Mouse (Mus musculus): ENCODE measurements at regions not wholly inside any gene's neighbourhood (a gene's known extent, or its start where the extent isn't known, plus 50 kb on each side); places are given as distances from the start of the nearest gene placed in this dataset.

DNA sequence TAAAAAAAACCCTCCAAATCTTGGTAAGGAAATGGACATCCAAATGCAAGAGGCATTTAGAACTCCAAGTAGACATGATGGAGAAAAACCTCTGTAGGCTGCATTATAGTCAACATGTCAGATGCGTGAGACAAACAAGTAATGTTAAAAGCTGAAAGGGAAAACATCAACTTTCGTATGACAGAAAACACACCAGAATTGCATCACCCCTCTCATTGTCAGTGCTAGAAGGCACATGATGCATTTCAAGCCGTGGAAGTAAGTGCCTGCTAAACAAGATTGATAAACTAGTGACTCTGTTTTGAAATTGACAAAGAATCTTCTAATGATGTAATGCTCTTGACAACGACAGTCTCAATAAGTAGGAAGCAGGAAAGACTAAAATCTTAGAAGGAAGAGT, 96.1 kb downstream of the Mbl2 start:
- no peaks in the 10 kb centered on the region; the same call in 1 of the 2 replicates for H3K4me1 ChIP-seq (ENCODE audit: control insufficient read depth, insufficient read depth, low read length)
- 49% methylated on average over 4 of the region's 4 CpGs for WGBS
- no peak overlapping the region for H3K27ac ChIP-seq (ENCODE audit: control insufficient read depth, insufficient read depth, low read depth, low read length, poor library complexity)
- TF ChIP-seq CTCF (IDR thresholded peaks at IDR 0.05; ENCODE audit: control insufficient read depth, insufficient read depth, low read length): no peak
- no peak for TF ChIP-seq POLR2A (IDR thresholded peaks at IDR 0.05; ENCODE audit: borderline replicate concordance, control insufficient read depth, low read depth, low read length)
- H3K4me3 ChIP-seq (replicated peaks; ENCODE audit: control insufficient read depth, low read depth, low read length): no peak overlapping the region

DNA sequence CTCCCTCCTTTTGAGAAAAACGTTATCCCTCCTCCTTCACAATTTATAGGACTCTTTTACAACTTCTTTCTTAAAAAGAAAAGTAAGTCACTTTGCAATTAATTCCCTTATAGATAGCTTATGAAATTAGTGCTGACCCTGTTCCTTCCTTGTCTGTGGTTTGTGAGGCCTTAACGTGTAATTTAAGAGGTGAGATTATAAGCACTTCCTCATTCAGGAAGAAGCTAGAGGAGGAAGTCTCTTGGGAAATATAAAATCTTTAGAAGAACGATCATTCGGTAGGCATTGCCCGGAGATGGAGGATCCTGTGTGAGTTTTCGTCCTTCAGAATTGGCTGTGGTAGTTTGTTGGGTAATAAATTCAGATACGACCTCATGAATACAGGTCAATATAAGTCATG, 98.0 kb downstream of the Mbl2 start:
- TF ChIP-seq CTCF (IDR thresholded peaks at IDR 0.05; ENCODE audit: control insufficient read depth, insufficient read depth, low read length): no peak
- Histone ChIP-seq H3K4me1 (ENCODE audit: control insufficient read depth, insufficient read depth, low read length) (no peaks in the 10 kb centered on the region; the same call in 1 of the 2 replicates), H3K27ac (ENCODE audit: control insufficient read depth, insufficient read depth, low read depth, low read length, poor library complexity) (no peak overlapping the region), H3K4me3 (replicated peaks; ENCODE audit: control insufficient read depth, low read depth, low read length) (no peak overlapping the region)
- WGBS: 18% methylated on average over 7 of the region's 7 CpGs

DNA sequence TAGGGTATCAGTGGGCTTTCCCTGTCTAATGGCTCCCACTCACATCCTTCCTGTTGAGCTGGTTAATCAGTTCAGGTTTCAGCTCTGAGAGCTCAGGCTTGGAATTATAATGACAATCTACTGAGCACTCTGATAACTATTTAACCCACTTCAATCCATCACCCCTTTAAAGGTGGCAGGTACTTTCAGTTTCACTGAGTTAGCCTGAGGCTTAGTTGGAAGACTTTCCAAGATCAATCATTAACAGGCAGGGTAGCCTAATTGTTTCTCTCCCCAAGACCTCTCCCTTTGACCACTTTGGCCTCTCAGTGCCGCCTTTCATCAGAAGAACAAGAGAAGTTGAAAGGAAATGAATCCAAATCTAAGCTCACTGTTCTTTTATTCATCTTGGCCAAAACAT, 99.1 kb downstream of the Mbl2 start:
- no peak for TF ChIP-seq CTCF (IDR thresholded peaks at IDR 0.05; ENCODE audit: control insufficient read depth, insufficient read depth, low read length)
- H3K27ac ChIP-seq (ENCODE audit: control insufficient read depth, insufficient read depth, low read depth, low read length, poor library complexity): no peak overlapping the region
- 72% methylated on average over 1 of the region's 1 CpGs for WGBS
- H3K4me3 ChIP-seq (replicated peaks; ENCODE audit: control insufficient read depth, low read depth, low read length): no peak overlapping the region
- H3K4me1 ChIP-seq (ENCODE audit: control insufficient read depth, insufficient read depth, low read length): no peaks in the 10 kb centered on the region; the same call in 1 of the 2 replicates

DNA sequence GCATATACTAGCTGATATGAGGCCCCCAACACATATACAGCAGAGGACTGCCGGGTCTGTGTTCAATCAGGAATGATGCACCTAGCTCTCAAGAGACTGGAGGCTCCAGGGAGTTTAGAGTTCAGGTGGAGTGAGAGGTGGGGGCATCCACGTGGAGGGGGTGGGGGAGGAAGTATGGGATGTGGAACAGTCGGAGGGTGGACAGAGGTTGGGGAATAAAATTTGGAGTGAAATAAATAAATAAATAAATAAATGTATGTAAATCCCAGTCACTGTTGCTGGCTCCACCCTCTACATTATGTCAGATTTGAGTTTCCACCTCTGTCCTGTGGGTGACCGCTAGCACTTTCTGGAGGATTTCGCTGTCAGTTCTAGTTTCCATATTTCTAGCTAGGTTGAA, 111.7 kb downstream of the Mbl2 start:
- WGBS: 75% methylated on average over 5 of the region's 5 CpGs
- Histone ChIP-seq H3K4me3 (replicated peaks; ENCODE audit: control insufficient read depth, low read depth, low read length) (no peak overlapping the region), H3K4me1 (ENCODE audit: control insufficient read depth, insufficient read depth, low read length) (no peaks in the 10 kb centered on the region), H3K27ac (ENCODE audit: control insufficient read depth, insufficient read depth, low read depth, low read length, poor library complexity) (no peak overlapping the region)
- TF ChIP-seq POLR2A (IDR thresholded peaks at IDR 0.05; ENCODE audit: borderline replicate concordance, control insufficient read depth, low read depth, low read length) (no peak), CTCF (IDR thresholded peaks at IDR 0.05; ENCODE audit: control insufficient read depth, insufficient read depth, low read length) (no peak)

DNA sequence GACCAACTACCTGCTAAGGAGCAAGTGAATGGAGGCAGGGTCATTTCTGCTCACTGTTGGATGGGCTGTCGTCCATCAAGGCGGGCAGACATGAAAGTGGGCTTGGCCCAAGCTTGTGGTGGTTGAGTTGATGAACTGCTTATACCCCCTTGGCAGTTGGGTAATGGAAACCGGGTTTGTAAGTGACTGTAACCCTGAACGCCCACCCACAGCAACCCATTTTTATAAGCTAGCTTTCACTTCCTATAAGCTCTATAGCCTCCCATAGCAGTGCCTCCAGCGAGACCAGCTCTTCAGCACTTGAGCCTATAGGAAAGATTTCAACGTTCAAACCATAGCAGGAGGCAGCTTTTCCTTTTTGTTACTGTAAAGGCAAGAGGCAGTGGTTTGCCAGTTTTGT, 116.2 kb downstream of the Mbl2 start:
- H3K4me1 ChIP-seq (ENCODE audit: control insufficient read depth, insufficient read depth, low read length): no peaks in the 10 kb centered on the region
- H3K27ac ChIP-seq (ENCODE audit: control insufficient read depth, insufficient read depth, low read depth, low read length, poor library complexity): no peak overlapping the region
- 58% methylated on average over 6 of the region's 6 CpGs for WGBS
- no peak for TF ChIP-seq CTCF (IDR thresholded peaks at IDR 0.05; ENCODE audit: control insufficient read depth, insufficient read depth, low read length)
- no peak for TF ChIP-seq POLR2A (IDR thresholded peaks at IDR 0.05; ENCODE audit: borderline replicate concordance, control insufficient read depth, low read depth, low read length)
- H3K4me3 ChIP-seq (replicated peaks; ENCODE audit: control insufficient read depth, low read depth, low read length): no peak overlapping the region

DNA sequence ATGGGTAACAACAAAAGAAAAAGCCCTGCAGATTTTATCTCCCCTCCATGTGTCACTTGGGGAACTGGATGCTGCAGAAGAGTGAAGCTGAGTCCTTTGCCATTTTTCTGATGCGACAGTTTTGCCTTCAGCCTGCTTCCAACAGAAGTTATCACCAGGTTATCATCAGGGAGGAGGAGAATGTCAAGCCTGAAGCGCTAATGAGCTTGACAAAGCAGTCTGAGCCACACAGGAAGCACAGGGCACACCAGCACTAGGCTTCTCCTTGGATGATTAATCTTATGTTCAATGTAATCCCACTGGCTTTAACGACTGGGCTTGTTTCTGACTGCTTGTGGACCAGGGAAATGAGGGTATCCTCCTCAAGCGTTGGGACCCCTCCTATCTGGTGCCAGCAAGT, 122.2 kb downstream of the Mbl2 start:
- H3K4me1 ChIP-seq (ENCODE audit: control insufficient read depth, insufficient read depth, low read length): no peaks in the 10 kb centered on the region
- no peak overlapping the region for H3K27ac ChIP-seq (ENCODE audit: control insufficient read depth, insufficient read depth, low read depth, low read length, poor library complexity)
- no peak overlapping the region for H3K4me3 ChIP-seq (replicated peaks; ENCODE audit: control insufficient read depth, low read depth, low read length)
- TF ChIP-seq CTCF (IDR thresholded peaks at IDR 0.05; ENCODE audit: control insufficient read depth, insufficient read depth, low read length) (no peak), POLR2A (IDR thresholded peaks at IDR 0.05; ENCODE audit: borderline replicate concordance, control insufficient read depth, low read depth, low read length) (no peak)
- WGBS: 58% methylated on average over 4 of the region's 4 CpGs

DNA sequence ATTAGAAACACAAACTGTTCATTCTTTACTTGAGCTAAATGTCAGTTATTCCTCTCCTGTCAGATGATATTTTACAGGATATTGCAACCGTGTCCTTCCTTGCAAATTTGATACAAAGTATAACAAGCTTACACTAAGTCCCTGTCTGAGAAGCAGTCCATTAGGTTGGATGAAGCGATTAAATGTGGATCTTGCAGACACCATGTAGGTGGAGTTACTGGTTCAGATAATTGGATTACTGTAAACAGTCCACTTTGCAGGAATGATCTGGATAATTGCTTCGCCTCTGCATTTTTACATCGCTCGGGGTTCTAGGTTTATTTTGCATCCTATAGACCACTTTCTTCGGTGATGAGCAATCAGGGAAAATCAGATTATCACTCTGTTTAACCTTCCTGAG, 126.2 kb downstream of the Mbl2 start:
- 84% methylated on average over 6 of the region's 6 CpGs for WGBS

DNA sequence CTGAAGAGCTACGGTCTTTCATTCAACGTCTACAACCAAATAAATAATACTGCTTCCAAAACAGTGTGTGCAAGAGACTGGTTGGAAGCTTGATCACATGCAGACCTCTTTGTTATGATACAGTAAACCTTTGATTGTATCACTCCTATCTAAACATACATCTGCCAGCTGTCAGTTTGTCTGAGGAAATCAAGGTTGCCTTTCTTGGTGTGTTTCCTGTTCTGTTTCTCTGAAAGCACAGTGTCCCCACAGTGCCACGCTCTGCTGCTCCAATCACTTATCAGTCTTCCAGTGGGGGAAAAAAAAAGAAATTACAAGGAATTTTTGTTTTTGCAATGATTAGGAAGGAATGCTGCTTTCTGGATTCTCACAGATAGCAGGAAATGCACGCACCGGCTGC, 139.2 kb downstream of the Mbl2 start:
- WGBS: 3% methylated on average over 5 of the region's 5 CpGs
- TF ChIP-seq POLR2A (IDR thresholded peaks at IDR 0.05; ENCODE audit: borderline replicate concordance, control insufficient read depth, low read depth, low read length) (no peak), CTCF (IDR thresholded peaks at IDR 0.05; ENCODE audit: control insufficient read depth, insufficient read depth, low read length) (no peak)

More for the DNA sequence above, 126.2 kb downstream of the Mbl2 start:
- H3K27ac ChIP-seq (ENCODE audit: control insufficient read depth, insufficient read depth, low read depth, low read length, poor library complexity): no peak overlapping the region
- no peak overlapping the region for H3K4me3 ChIP-seq (replicated peaks; ENCODE audit: control insufficient read depth, low read depth, low read length)
- H3K4me1 ChIP-seq (ENCODE audit: control insufficient read depth, insufficient read depth, low read length): no peaks in the 10 kb centered on the region
- no peak for TF ChIP-seq CTCF (IDR thresholded peaks at IDR 0.05; ENCODE audit: control insufficient read depth, insufficient read depth, low read length)
- no peak for TF ChIP-seq POLR2A (IDR thresholded peaks at IDR 0.05; ENCODE audit: borderline replicate concordance, control insufficient read depth, low read depth, low read length)

DNA sequence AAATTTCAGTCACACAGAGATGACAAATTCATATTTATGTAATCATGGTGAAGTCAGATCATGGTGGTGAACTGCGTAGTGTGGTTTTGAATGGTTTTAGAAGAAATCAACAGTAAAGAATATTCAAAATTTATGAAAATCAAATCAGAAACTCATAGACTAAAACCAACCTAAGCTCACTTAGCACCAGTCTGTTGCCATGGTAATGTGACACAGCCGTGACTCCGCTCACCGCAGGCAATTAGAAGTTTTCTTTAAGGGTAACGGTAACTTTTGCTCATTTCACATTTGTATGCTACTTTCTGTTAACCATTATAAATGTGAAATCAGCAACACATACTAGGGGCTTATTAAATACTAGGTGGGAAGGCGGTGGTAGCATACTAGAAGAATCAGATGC, 147.0 kb downstream of the Mbl2 start:
- WGBS: 32% methylated on average over 6 of the region's 6 CpGs
- no peak overlapping the region for H3K4me3 ChIP-seq (replicated peaks; ENCODE audit: control insufficient read depth, low read depth, low read length)
- TF ChIP-seq POLR2A (IDR thresholded peaks at IDR 0.05; ENCODE audit: borderline replicate concordance, control insufficient read depth, low read depth, low read length): no peak
- TF ChIP-seq CTCF (IDR thresholded peaks at IDR 0.05; ENCODE audit: control insufficient read depth, insufficient read depth, low read length): no peak
- no peaks in the 10 kb centered on the region for H3K4me1 ChIP-seq (ENCODE audit: control insufficient read depth, insufficient read depth, low read length)
- no peak overlapping the region for H3K27ac ChIP-seq (ENCODE audit: control insufficient read depth, insufficient read depth, low read depth, low read length, poor library complexity)

More for the DNA sequence above, 139.2 kb downstream of the Mbl2 start:
- no peak overlapping the region for H3K4me3 ChIP-seq (replicated peaks; ENCODE audit: control insufficient read depth, low read depth, low read length)
- no peak overlapping the region for H3K27ac ChIP-seq (ENCODE audit: control insufficient read depth, insufficient read depth, low read depth, low read length, poor library complexity)
- no peaks in the 10 kb centered on the region for H3K4me1 ChIP-seq (ENCODE audit: control insufficient read depth, insufficient read depth, low read length)
